Mouse (Mus musculus): ENCODE results near the gene Bod1l.
A peak's percentile ranks its signal among the peaks of the same experiment; 100 is the strongest.

Bod1l gene

GRCm38 (mm10) chr5:41844147-41844529, at the start of gene Bod1l:
Gene Bod1l (minus strand): TSS chr5:41844315.
- DNase-seq, result peak; percentile 97

- no peak for DNase-seq
Observed at GRCm38 (mm10) chr5:41893351-41893750, 49.2 kb upstream of the Bod1l start.

- no peak for DNase-seq
Observed at GRCm38 (mm10) chr5:41890871-41891270, 46.8 kb upstream of the Bod1l start.

- no peak for DNase-seq
Observed at GRCm38 (mm10) chr5:41889245-41889849, 45.2 kb upstream of the Bod1l start.

GRCm38 (mm10) chr5:41888834-41889233, 44.7 kb upstream of the Bod1l start:
- DNase-seq, result peak; percentile 43

GRCm38 (mm10) chr5:41887738-41888137, 43.6 kb upstream of the Bod1l start:
- DNase-seq, result peak; percentile 76

GRCm38 (mm10) chr5:41884563-41884962, 40.4 kb upstream of the Bod1l start:
- DNase-seq, result no peak

- DNase-seq, result peak; percentile 68
Observed at GRCm38 (mm10) chr5:41871164-41871563, 27.0 kb upstream of the Bod1l start.

GRCm38 (mm10) chr5:41855781-41856180, 11.7 kb upstream of the Bod1l start:
- no peak for DNase-seq

GRCm38 (mm10) chr5:41845558-41845937, 1.4 kb upstream of the Bod1l start:
- no peak for DNase-seq

- DNase-seq, result peak; percentile 34
Observed at GRCm38 (mm10) chr5:41844820-41845557, 874 bp upstream of the Bod1l start.

- no peak for DNase-seq
Observed at GRCm38 (mm10) chr5:41843419-41844146, 532 bp downstream of the Bod1l start.

- peak; percentile 23 for DNase-seq
Observed at GRCm38 (mm10) chr5:41842681-41843080, 1.4 kb downstream of the Bod1l start.

GRCm38 (mm10) chr5:41841735-41842134, 2.4 kb downstream of the Bod1l start:
- DNase-seq, result no peak

GRCm38 (mm10) chr5:41830100-41830499, 14.0 kb downstream of the Bod1l start:
- DNase-seq, result no peak

- no peak for DNase-seq
Observed at GRCm38 (mm10) chr5:41821158-41821557, 23.0 kb downstream of the Bod1l start.

GRCm38 (mm10) chr5:41820530-41820929, 23.6 kb downstream of the Bod1l start:
- DNase-seq, result no peak

GRCm38 (mm10) chr5:41812516-41812915, 31.6 kb downstream of the Bod1l start:
- DNase-seq, result no peak

- no peak for DNase-seq
Observed at GRCm38 (mm10) chr5:41811279-41811678, 32.8 kb downstream of the Bod1l start.

- no peak for DNase-seq
Observed at GRCm38 (mm10) chr5:41807383-41807782, 36.7 kb downstream of the Bod1l start.

- no peak for DNase-seq
Observed at GRCm38 (mm10) chr5:41806176-41806575, 37.9 kb downstream of the Bod1l start.

- DNase-seq, result no peak
Observed at GRCm38 (mm10) chr5:41805085-41805484, 39.0 kb downstream of the Bod1l start.

- no peak for DNase-seq
Observed at GRCm38 (mm10) chr5:41804643-41805042, 39.5 kb downstream of the Bod1l start.

- DNase-seq, result no peak
Observed at GRCm38 (mm10) chr5:41801622-41802021, 42.5 kb downstream of the Bod1l start.

Data from cerebellum, adult 11-12 months (tissue).